Mouse (Mus musculus) thymus, adult 2 months (tissue): ENCODE results near the gene Wdr43. TPM values are rescaled to one million over a fixed set of nuclear protein-coding genes. Genes with fewer than 3 reads are reported as not detected.
A peak's percentile ranks its signal among the peaks of the same experiment; 100 is the strongest.

Experiments used
- DNase-seq: peaks from one replicate; pipeline ENCODE4 v3.0.0; 2021
- H3K27ac ChIP-seq: fragments of 200-500 bp; 2 replicates; pipeline ENCODE4 v1.5.1; 2012; ENCODE audit warnings: low read length, control low read depth; ENCODE audit not compliant: control insufficient read depth, insufficient read depth
- H3K27me3 ChIP-seq: fragments of 200-500 bp; 2 replicates; pipeline ENCODE4 v1.6.1; 2012; ENCODE audit warnings: mild to moderate bottlenecking, low read length, moderate library complexity, mixed read lengths; ENCODE audit not compliant: control insufficient read depth, insufficient read depth
- H3K36me3 ChIP-seq: fragments of 200-500 bp; 2 replicates; pipeline ENCODE4 v1.6.1; 2012; ENCODE audit warnings: mild to moderate bottlenecking, low read length, moderate library complexity; ENCODE audit not compliant: control insufficient read depth, insufficient read depth
- H3K4me1 ChIP-seq: fragments of 200-500 bp; replicated peaks from 2 replicates; pipeline ENCODE4 v1.6.1; 2012; ENCODE audit warnings: low read length; ENCODE audit not compliant: control insufficient read depth, insufficient read depth
- H3K4me3 ChIP-seq: fragments of 200-500 bp; 2 replicates; pipeline ENCODE4 v1.5.1; 2012; ENCODE audit warnings: mild to moderate bottlenecking, low read length, control low read depth, moderate library complexity; ENCODE audit not compliant: control insufficient read depth, insufficient read depth
- CTCF ChIP-seq: fragments of 200-500 bp; IDR thresholded peaks from 2 replicates; pipeline ENCODE4 v1.5.1; 2012; ENCODE audit warnings: mild to moderate bottlenecking, control low read depth, low read length, moderate library complexity, borderline replicate concordance; ENCODE audit not compliant: control insufficient read depth, poor library complexity, insufficient read depth; ENCODE audit errors: extremely low read depth
- POLR2A ChIP-seq: fragments of 200-500 bp; IDR thresholded peaks from 2 replicates; pipeline ENCODE4 v1.6.1; 2012; ENCODE audit warnings: mild to moderate bottlenecking, low read length, control low read depth, moderate library complexity; ENCODE audit not compliant: control insufficient read depth, poor library complexity, insufficient read depth; ENCODE audit errors: extremely low read depth
- WGBS: fragments of 180-500 bp; shearing (Covaris S2); methylation state at CpG from one replicate; pipeline ENCODE4 v1.1.7; 2018; 5-methylcytosine and 5-hydroxymethylcytosine counted together
- polyA plus RNA-seq: library from polyadenylated mRNA; depleted of rRNA; stranded (reverse); fragments of >200 nt; gene quantifications from 2 replicates; pipeline ENCODE4 v1.2.3, GENCODE M21; 2012

The Wdr43 gene
- polyA plus RNA-seq, 1 experiment: 16.1 TPM

DNA sequence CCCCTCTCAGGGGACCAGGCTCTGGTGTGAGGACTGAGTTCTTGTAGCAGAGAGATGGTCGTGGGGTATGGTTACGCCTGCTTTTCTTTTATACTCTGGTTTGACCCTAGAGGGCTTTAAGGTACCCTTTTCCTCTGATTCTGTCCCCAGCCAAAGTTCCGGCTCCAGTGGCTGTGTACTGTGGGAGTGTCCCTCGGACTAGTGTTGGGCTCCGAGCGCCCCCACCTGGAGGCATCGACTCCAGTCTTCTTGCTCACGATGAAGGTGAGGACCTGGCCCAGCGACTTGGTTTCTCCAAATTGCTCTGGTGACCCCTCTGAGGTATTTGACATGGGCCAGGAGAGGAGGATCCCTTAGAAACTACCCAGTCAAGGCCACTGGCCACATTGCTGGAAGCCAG lies 71.7 kb downstream of the Wdr43 start:
- H3K27me3 ChIP-seq: no peaks in the 10 kb centered on the region
- H3K36me3 ChIP-seq: no peaks in the 10 kb centered on the region
- H3K4me3 ChIP-seq: no peak overlapping the region
- H3K4me1 ChIP-seq: no peaks in the 10 kb centered on the region
- TF ChIP-seq CTCF (no peak), POLR2A (no peak)
- WGBS: 88% methylated on average over 9 of the region's 9 CpGs
- DNase-seq: no peak
- no peak overlapping the region for H3K27ac ChIP-seq

- H3K4me3 ChIP-seq: no peak overlapping the region
- WGBS: 39% methylated on average over 5 of the region's 5 CpGs
- no peak for TF ChIP-seq CTCF
- TF ChIP-seq POLR2A: no peak
- DNase-seq: no peak
- H3K4me1 ChIP-seq: no peaks in the 10 kb centered on the region
- H3K27ac ChIP-seq: no peak overlapping the region
- H3K27me3 ChIP-seq: no peaks in the 10 kb centered on the region
- H3K36me3 ChIP-seq: no peaks in the 10 kb centered on the region
Observed at GRCm38 (mm10) chr17:71689903-71690302, 74.2 kb downstream of the Wdr43 start.

DNA sequence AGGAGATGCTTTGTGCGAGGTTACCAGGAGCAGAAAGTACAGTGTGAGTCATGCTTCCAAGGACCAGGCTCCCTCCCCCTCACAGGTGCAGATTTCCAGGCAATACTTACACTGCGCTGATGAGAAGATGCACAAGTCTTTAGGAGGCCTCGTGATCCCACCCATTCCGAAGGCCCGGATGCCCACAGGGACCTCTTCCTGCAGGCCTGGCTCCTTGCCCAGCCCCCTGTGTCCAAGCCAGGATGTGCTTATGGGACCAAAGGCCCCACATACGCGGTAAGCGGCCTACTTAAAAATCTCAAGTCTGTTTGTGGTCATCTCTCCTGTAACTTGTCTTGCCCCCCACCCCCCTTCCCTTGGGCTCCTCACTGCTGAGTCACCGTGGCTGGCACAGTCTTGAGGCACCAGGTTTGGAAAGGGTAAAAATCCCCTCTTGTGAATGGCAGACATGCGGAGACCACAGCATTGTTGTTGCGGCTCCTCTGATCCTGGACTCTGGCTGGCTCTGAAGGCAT lies 75.7 kb downstream of the Wdr43 start:
- Histone ChIP-seq H3K4me1 (no peaks in the 10 kb centered on the region), H3K27ac (no peak overlapping the region), H3K4me3 (no peak overlapping the region), H3K27me3 (no peaks in the 10 kb centered on the region), H3K36me3 (no peaks in the 10 kb centered on the region)
- WGBS: 38% methylated on average over 11 of the region's 11 CpGs
- DNase-seq: no peak
- TF ChIP-seq POLR2A (no peak), CTCF (no peak)

DNA sequence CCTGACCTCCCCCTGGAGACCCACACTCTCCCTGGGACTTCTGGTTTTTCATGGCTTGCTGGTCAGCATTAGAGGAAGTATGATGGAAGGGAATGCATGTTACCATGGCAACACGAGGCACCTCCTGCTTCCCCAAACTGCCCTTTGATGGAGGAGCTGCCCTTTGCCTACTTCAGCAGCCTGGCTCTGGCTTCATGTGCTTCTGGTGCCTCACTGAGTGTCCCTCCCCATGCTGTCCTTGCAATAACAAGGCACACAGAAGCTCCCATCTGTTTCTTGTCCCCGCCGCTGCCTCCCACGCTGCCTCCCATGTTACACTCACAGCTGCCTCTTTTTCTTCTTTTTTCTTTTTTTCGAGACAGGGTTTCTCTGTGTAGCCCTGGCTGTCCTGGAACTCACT lies 77.6 kb downstream of the Wdr43 start:
- H3K27me3 ChIP-seq: no peaks in the 10 kb centered on the region
- no peaks in the 10 kb centered on the region for H3K36me3 ChIP-seq
- WGBS: 83% methylated on average over 5 of the region's 5 CpGs
- no peaks in the 10 kb centered on the region for H3K4me1 ChIP-seq
- no peak overlapping the region for H3K27ac ChIP-seq
- no peak for TF ChIP-seq POLR2A
- no peak for TF ChIP-seq CTCF
- H3K4me3 ChIP-seq: no peak overlapping the region
- no peak for DNase-seq

DNA sequence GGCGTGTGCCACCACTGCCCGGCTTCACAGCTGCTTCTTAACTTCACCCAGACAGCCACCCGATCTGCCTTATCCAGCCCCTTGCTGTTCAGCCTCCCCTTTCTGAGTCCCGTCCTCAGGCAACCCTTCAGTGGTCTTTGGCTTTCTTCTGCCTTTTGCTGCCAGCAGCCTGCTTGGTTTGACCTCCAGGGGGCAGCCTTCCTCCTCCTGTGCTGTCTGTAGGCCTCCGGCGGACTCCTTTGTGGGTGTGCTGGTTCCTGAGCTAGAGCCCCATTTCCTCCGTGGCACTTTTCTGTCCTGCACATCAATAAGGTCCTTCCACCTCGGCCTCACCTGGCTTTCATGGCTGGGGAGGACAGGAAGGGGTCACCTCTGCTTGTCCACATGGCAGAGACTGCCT lies 78.1 kb downstream of the Wdr43 start:
- peak; percentile 24 for DNase-seq
- Histone ChIP-seq H3K36me3 (no peaks in the 10 kb centered on the region), H3K4me1 (no peaks in the 10 kb centered on the region), H3K4me3 (no peak overlapping the region), H3K27me3 (no peaks in the 10 kb centered on the region), H3K27ac (no peak overlapping the region)
- WGBS: 84% methylated on average over 8 of the region's 8 CpGs
- TF ChIP-seq CTCF (peak; percentile 62; the same call in 1 of the 2 replicates), POLR2A (no peak)

DNA sequence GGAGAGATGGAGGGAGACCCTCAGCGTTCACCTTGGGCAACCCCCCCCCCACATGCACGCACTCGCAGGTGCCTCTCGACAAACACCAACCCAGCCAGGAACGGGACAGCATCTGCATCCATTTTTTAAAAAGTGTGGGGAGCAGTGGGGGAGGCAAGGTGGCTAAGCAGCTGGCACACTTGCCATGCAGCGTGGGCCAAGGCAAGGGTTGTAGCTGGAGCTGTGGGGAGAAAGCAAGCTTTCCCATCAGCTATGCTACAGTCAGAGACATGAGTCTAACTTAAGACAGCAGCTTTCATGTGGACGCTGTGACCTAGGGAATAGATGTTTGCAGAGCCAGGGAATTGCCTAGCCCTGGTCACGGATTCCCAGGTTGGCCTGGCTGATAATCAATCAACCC lies 79.5 kb downstream of the Wdr43 start:
- Histone ChIP-seq H3K27me3 (no peaks in the 10 kb centered on the region), H3K4me3 (no peak overlapping the region), H3K27ac (no peak overlapping the region), H3K4me1 (no peaks in the 10 kb centered on the region), H3K36me3 (no peaks in the 10 kb centered on the region)
- 95% methylated on average over 8 of the region's 8 CpGs for WGBS
- TF ChIP-seq CTCF: no peak
- no peak for TF ChIP-seq POLR2A
- no peak for DNase-seq

- no peak overlapping the region for H3K4me3 ChIP-seq
- no peak overlapping the region for H3K27ac ChIP-seq
- no peaks in the 10 kb centered on the region for H3K27me3 ChIP-seq
- no peaks in the 10 kb centered on the region for H3K4me1 ChIP-seq
- TF ChIP-seq POLR2A: no peak
- TF ChIP-seq CTCF: no peak
- H3K36me3 ChIP-seq: no peaks in the 10 kb centered on the region
- 96% methylated on average over 15 of the region's 15 CpGs for WGBS
- DNase-seq: no peak
Observed at GRCm38 (mm10) chr17:71695716-71696315, 80.1 kb downstream of the Wdr43 start.
